Mouse (Mus musculus): ENCODE results near the gene Gmnn. TPM values are rescaled to one million over a fixed set of nuclear protein-coding genes. Genes with fewer than 3 reads are reported as not detected.

The Gmnn gene
- polyA plus RNA-seq, 1 experiment from 2014 or later: 114 TPM

DNA sequence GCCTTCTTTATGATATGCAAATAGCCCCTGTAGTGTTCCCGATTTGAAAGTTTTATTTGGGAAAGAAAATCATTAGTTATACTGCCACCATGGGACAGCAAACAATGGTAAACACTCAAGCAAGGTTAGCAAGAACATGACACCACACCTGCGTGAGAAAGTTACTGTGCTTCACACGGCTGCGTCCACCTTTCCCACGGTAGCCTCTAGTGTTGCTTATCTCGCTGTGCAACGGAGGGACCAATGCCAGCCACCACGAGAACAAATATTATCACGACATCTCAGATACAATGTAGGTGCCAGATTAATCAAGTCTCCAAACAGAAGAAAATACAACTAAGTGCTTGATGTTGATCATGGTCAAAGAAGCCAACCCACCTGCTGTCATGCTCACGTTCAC is 2.3 kb downstream of the Gmnn start:
- Histone ChIP-seq H3K4me1 (peaks cover 14% of the 10 kb centered on the region; the same call in 1 of the 2 replicates), H3K36me3 (peaks cover 36% of the 10 kb centered on the region), H3K4me3 (no peak overlapping the region), H3K9me3 (no peaks in the 10 kb centered on the region), H3K4me2 (no peak overlapping the region), H3K27ac (no peak overlapping the region), H3K9ac (no peak overlapping the region), H3K27me3 (no peaks in the 10 kb centered on the region)
- WGBS: 76% methylated on average over 10 of the region's 10 CpGs
- ATAC-seq (ENCODE audit: borderline replicate concordance, extremely low read depth, low FRiP score, low TSS enrichment): no peak

GRCm38 (mm10) chr13:24757820-24758564 is 3.7 kb downstream of the Gmnn start:
- Histone ChIP-seq H3K4me3 (no peak overlapping the region), H3K9ac (no peak overlapping the region), H3K27me3 (no peaks in the 10 kb centered on the region), H3K4me2 (no peak overlapping the region), H3K4me1 (peaks cover 14% of the 10 kb centered on the region; the same call in 1 of the 2 replicates), H3K36me3 (peaks cover 46% of the 10 kb centered on the region), H3K27ac (no peak overlapping the region), H3K9me3 (no peaks in the 10 kb centered on the region)
- 69% methylated on average over 12 of the region's 12 CpGs for whole genome bisulfite sequencing
- no peak for ATAC-seq (ENCODE audit: borderline replicate concordance, extremely low read depth, low FRiP score, low TSS enrichment)

DNA sequence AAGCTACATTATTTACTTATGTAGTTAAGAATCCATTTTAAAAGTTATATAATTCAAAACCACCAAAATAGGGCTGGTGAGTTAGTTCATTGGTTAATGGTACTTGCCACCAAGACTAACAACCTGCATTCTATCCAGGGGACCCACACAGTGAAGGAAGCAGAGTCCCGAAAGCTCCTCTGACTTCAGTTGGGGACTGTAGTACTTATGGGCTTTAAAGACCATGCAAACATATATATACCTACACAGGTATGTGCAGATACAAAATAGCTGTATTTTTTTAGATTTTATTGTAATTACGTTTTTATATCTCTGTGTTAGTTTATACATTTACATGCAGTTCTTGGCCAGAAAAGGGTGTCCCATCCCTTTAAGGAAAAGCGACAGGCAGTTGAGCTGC is 5.0 kb downstream of the Gmnn start:
- H3K4me1 ChIP-seq: peaks cover 8% of the 10 kb centered on the region; the same call in 1 of the 2 replicates
- H3K4me2 ChIP-seq: no peak overlapping the region
- H3K9ac ChIP-seq: no peak overlapping the region
- no peak for ATAC-seq (ENCODE audit: borderline replicate concordance, extremely low read depth, low FRiP score, low TSS enrichment)
- H3K36me3 ChIP-seq: peaks cover 54% of the 10 kb centered on the region
- no peak overlapping the region for H3K4me3 ChIP-seq
- no peaks in the 10 kb centered on the region for H3K9me3 ChIP-seq
- H3K27ac ChIP-seq: no peak overlapping the region
- H3K27me3 ChIP-seq: no peaks in the 10 kb centered on the region
- WGBS: 93% methylated on average over 3 of the region's 3 CpGs

- Histone ChIP-seq H3K4me2 (no peak overlapping the region), H3K4me3 (no peak overlapping the region), H3K9ac (no peak overlapping the region), H3K4me1 (no peaks in the 10 kb centered on the region), H3K9me3 (no peaks in the 10 kb centered on the region), H3K36me3 (peaks cover 53% of the 10 kb centered on the region), H3K27me3 (no peaks in the 10 kb centered on the region), H3K27ac (no peak overlapping the region)
- ATAC-seq (ENCODE audit: borderline replicate concordance, extremely low read depth, low FRiP score, low TSS enrichment): no peak
- WGBS: 85% methylated on average over 8 of the region's 8 CpGs
Observed at GRCm38 (mm10) chr13:24751396-24751795, 10.3 kb downstream of the Gmnn start.

DNA sequence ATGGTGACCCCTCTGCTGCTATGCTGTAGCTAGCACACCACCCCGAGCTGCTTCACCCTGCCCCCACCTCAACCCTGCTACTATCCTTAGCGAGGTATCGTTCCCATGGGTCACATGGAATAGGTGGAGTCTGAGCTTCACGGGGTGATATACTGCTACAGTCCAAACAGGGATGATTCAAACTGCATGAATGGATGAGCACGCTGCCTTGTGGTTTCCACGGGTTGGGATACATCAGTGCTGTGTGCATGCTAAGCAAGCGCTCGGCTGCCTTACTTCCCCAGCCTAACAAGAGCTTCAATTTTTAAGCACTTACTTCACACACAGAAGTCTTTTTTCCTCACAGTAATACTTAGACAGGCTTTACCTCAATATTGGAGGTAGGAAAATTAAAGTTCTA is 10.9 kb downstream of the Gmnn start:
- Histone ChIP-seq H3K4me2 (no peak overlapping the region), H3K27ac (no peak overlapping the region), H3K4me1 (no peaks in the 10 kb centered on the region), H3K36me3 (peaks cover 47% of the 10 kb centered on the region), H3K9me3 (no peaks in the 10 kb centered on the region), H3K9ac (no peak overlapping the region), H3K4me3 (no peak overlapping the region), H3K27me3 (no peaks in the 10 kb centered on the region)
- ATAC-seq (ENCODE audit: borderline replicate concordance, extremely low read depth, low FRiP score, low TSS enrichment): no peak
- WGBS: 86% methylated on average over 8 of the region's 8 CpGs

DNA sequence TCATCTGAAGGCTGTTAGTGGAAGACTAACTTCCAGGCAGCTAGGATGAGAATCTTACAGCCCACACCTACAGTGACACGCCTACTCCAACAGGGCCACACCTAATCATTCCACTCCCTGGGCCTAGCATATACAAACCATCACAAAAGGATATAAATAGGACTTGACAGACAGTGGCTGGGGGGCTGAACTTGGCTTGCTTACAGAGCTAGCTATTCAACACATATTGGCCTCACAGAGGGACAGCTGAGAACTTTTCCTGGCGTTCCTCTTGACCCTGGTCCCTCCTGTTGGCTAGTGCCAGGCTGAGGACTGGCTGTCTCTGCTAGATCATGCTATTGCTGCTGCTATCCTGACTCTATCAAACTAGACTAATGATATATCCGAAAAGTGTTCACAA is 13.9 kb downstream of the Gmnn start:
- no peak overlapping the region for H3K4me3 ChIP-seq
- 61% methylated on average over 3 of the region's 3 CpGs for WGBS

DNA sequence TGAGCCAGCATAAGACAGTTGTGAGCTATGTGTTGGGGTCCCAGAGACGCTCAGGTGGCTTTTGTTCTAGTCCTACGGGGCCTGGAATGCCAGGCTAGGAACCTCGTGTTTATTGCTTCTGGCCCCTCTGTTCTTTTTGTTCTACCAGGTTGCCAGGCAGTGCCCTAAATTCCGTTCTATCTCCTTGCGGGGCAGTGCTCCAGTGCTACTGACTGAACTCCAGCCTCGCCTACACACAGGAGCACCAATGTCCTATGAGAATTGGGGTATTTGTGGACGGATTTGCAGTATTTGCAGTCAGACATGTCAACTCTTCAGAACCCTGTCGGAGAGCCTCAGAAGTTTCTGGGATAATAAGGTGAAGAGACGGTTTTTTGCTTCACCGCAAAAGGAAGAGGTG is 20.7 kb downstream of the Gmnn start, which contains the start of gene Armh2:
Gene Armh2 (plus strand): TSS at position 205 of the 400 bp plus-strand sequence.
- no peaks in the 10 kb centered on the region for H3K4me1 ChIP-seq
- H3K27ac ChIP-seq: no peak within 1 kb of the TSS
- H3K9ac ChIP-seq: no peak within 1 kb of the TSS
- no peak within 1 kb of the TSS for H3K4me3 ChIP-seq
- 88% methylated on average over 10 of the region's 10 CpGs for WGBS
- no peaks in the 10 kb centered on the region for H3K9me3 ChIP-seq
- no peak for ATAC-seq (ENCODE audit: borderline replicate concordance, extremely low read depth, low FRiP score, low TSS enrichment)
- no peaks in the 10 kb centered on the region for H3K27me3 ChIP-seq
- no peaks in the 10 kb centered on the region for H3K36me3 ChIP-seq
- no peak within 1 kb of the TSS for H3K4me2 ChIP-seq

More for the DNA sequence above, 13.9 kb downstream of the Gmnn start:
- no peak overlapping the region for H3K4me2 ChIP-seq
- ATAC-seq (ENCODE audit: borderline replicate concordance, extremely low read depth, low FRiP score, low TSS enrichment): no peak
- no peak overlapping the region for H3K27ac ChIP-seq
- H3K9me3 ChIP-seq: no peaks in the 10 kb centered on the region
- peaks cover 25% of the 10 kb centered on the region for H3K36me3 ChIP-seq
- H3K27me3 ChIP-seq: no peaks in the 10 kb centered on the region
- no peak overlapping the region for H3K9ac ChIP-seq
- H3K4me1 ChIP-seq: no peaks in the 10 kb centered on the region

DNA sequence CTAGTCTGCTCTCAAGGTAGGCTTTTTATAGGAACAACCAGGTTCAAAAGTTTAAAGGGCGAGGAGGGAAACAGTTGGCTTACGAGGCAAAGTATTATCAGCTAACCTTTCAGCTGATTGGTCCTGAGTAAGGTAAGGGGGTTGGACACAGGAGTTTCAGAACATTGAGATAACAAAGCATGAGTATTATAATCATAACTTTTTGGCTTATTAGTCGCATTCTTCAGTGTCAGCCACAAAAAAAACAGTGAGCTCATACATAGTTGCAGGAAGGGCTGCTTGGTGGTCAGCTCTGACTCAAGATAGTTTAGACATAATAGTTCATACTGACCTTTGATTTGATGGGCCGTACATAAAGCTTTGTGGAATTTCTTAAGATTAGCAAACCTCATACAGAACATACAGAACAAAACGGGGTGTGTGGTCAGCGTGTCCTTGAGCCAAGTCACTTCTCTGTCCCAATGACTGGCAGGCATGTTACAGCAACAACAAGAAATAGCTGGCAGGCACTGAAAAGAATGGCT is 26.1 kb downstream of the Gmnn start:
- Histone ChIP-seq H3K4me3 (no peak overlapping the region), H3K4me1 (no peaks in the 10 kb centered on the region), H3K9me3 (no peaks in the 10 kb centered on the region), H3K4me2 (no peak overlapping the region), H3K36me3 (no peaks in the 10 kb centered on the region), H3K27me3 (no peaks in the 10 kb centered on the region), H3K27ac (no peak overlapping the region), H3K9ac (no peak overlapping the region)
- WGBS: 56% methylated on average over 6 of the region's 6 CpGs
- ATAC-seq (ENCODE audit: borderline replicate concordance, extremely low read depth, low FRiP score, low TSS enrichment): 0 out of 2 replicates have a peak, but pooled peaks have one; percentile 35

DNA sequence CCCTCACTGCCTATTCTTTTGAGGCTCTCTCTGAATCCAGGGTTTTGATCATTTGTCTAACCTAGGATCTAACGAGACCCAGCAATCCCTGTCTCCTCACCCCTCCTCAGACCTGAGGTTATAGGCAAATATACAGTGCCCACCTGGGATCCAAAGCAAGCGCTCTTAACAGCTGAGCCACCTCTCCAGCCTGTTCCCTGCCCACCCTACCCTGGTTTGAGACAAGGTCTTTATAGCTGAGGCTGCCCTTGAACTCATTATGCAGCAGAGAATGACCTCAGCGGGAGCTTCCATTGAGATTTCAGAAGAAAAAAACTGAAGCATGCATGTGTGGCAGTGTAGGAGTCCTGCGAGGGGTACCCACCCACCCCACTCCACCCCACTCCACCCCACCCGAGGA is 27.2 kb downstream of the Gmnn start:
- H3K27ac ChIP-seq: no peak overlapping the region
- no peaks in the 10 kb centered on the region for H3K27me3 ChIP-seq
- H3K4me2 ChIP-seq: no peak overlapping the region
- no peak overlapping the region for H3K9ac ChIP-seq
- no peaks in the 10 kb centered on the region for H3K36me3 ChIP-seq
- H3K9me3 ChIP-seq: no peaks in the 10 kb centered on the region
- H3K4me1 ChIP-seq: no peaks in the 10 kb centered on the region
- 76% methylated on average over 5 of the region's 5 CpGs for WGBS
- H3K4me3 ChIP-seq: no peak overlapping the region
- no peak for ATAC-seq (ENCODE audit: borderline replicate concordance, extremely low read depth, low FRiP score, low TSS enrichment)

GRCm38 (mm10) chr13:24729128-24729527 is 32.6 kb downstream of the Gmnn start:
- Histone ChIP-seq H3K27ac (no peak overlapping the region), H3K9me3 (no peaks in the 10 kb centered on the region), H3K36me3 (no peaks in the 10 kb centered on the region), H3K27me3 (no peaks in the 10 kb centered on the region), H3K9ac (no peak overlapping the region), H3K4me1 (no peaks in the 10 kb centered on the region), H3K4me3 (no peak overlapping the region), H3K4me2 (no peak overlapping the region)
- ATAC-seq (ENCODE audit: borderline replicate concordance, extremely low read depth, low FRiP score, low TSS enrichment): no peak
- WGBS: 86% methylated on average over 5 of the region's 5 CpGs

DNA sequence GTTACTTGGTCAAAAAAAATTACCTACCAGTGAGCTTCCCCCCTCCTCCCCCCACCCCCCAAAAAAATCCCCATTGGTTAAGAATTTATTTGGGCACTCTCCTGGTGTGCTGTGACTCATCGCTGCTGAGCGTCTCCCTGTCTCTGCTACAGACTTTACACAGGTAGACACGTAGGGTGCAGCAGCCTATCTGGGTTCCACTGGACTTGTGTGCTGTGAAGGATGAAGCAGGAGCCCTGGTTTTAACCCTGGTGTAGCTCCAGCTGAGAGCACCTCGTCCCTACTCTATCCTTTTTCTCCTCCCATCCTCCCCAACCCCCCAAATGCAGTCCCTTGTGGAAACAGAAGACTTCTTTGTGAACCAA is 37.3 kb downstream of the Gmnn start:
- Histone ChIP-seq H3K36me3 (no peaks in the 10 kb centered on the region), H3K9ac (no peak overlapping the region), H3K9me3 (no peaks in the 10 kb centered on the region), H3K27ac (no peak overlapping the region), H3K4me2 (no peak overlapping the region), H3K4me3 (no peak overlapping the region), H3K27me3 (no peaks in the 10 kb centered on the region), H3K4me1 (no peaks in the 10 kb centered on the region)
- 56% methylated on average over 4 of the region's 4 CpGs for WGBS
- no peak for ATAC-seq (ENCODE audit: borderline replicate concordance, extremely low read depth, low FRiP score, low TSS enrichment)

- Histone ChIP-seq H3K27ac (no peak overlapping the region), H3K4me3 (no peak overlapping the region), H3K9me3 (no peaks in the 10 kb centered on the region), H3K27me3 (no peaks in the 10 kb centered on the region), H3K9ac (no peak overlapping the region), H3K4me2 (no peak overlapping the region), H3K4me1 (no peaks in the 10 kb centered on the region), H3K36me3 (no peaks in the 10 kb centered on the region)
- WGBS: 51% methylated on average over 8 of the region's 8 CpGs
- ATAC-seq (ENCODE audit: borderline replicate concordance, extremely low read depth, low FRiP score, low TSS enrichment): no peak
Observed at GRCm38 (mm10) chr13:24723699-24724394, 37.9 kb downstream of the Gmnn start.

Measured in lung, embryonic 15.5 days (tissue).